Mouse (Mus musculus) stomach, postnatal 0 days (tissue): ENCODE measurements at regions not wholly inside any gene's neighbourhood (a gene's known extent, or its start where the extent isn't known, plus 50 kb on each side); places are given as distances from the start of the nearest gene placed in this dataset.

Experiments
- CTCF ChIP-seq: IDR thresholded peaks from 2 replicates; pipeline ENCODE4 v1.5.1; 2016; ENCODE audit warnings: antibody characterized with exemption, low read depth, mild to moderate bottlenecking, moderate library complexity
- EP300 ChIP-seq: optimal IDR thresholded peaks from 2 replicates; pipeline ENCODE3; 2016; ENCODE audit warnings: antibody characterized with exemption

DNA sequence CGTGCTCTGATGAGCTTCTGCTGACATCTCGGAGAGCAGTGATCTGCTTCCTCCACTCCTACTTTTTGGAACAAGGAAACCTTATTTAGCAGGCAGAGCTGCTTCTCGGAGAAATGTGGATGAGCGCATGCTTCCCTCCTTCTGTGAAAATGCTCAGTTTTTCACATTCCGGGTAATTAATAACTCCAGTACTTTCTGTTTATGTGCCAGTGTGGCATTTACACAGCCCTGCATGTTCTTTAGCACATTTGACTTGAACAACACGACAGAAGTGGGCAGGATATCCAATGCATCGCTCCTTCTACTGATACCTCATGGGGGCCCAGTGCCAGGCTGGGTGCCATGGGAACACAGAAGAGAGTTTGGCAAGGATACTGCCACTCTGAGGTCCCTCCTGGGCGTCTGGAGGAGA lies 117.5 kb downstream of the Tex36 start:
- TF ChIP-seq CTCF, result no peak
- no peak for TF ChIP-seq EP300
